Mouse (Mus musculus): ENCODE data around the gene A1cf. TPM values are rescaled to one million over a fixed set of nuclear protein-coding genes. Genes with fewer than 3 reads are reported as not detected.
A peak's percentile ranks its signal among the peaks of the same experiment; 100 is the strongest.

Gene A1cf
- polyA plus RNA-seq, 1 experiment from 2014 or later, result not detected

DNA sequence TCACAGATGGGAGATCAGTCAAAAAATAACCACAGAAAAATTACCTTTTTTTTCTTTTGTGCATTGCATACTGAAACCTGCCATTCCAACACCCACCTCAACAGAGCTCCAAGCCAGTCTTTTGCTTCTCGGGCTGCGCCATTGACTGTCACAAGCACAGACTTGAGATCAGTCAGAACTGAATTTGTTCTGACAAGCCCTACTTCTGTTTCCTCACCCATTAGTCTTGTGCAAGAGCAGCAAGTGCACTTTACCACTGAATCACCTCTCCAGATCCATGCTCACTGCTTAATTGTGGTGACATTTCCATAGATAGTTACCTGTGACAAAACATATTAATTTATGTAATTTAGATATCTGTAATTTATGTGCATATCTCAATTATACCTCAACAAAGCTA is 91.9 kb downstream of the A1cf start:
- DNase-seq (ENCODE audit: extremely low spot score, low spot score), result no peak
- H3K4me1 ChIP-seq, result no peaks in the 10 kb centered on the region
- no peaks in the 10 kb centered on the region for H3K36me3 ChIP-seq (replicated peaks)
- no peak overlapping the region for H3K27ac ChIP-seq
- H3K27me3 ChIP-seq (ENCODE audit: poor library complexity, severe bottlenecking), result no peaks in the 10 kb centered on the region
- H3K9me3 ChIP-seq, result no peaks in the 10 kb centered on the region
- no peak overlapping the region for H3K4me3 ChIP-seq
- WGBS, result 93% methylated on average over 2 of the region's 2 CpGs

DNA sequence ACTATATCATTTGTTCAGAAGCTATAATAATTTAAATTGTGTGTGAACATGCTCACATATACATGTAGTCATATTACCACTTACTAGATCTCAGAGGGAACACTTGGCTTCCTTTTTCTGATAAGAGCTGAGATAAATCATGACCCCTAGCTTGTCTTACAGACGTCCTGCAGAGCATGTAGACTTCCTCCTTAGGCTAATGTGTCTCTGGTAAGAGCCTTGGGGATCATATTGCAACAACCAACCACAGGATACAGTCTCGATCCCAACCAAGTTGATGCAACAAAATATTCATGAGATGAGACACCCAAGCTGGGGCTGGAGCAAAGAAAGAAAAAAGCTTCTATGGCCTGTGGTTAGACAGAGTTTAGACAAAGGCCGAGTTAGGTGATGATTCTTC is 94.6 kb downstream of the A1cf start:
- Histone ChIP-seq H3K4me3 (no peak overlapping the region), H3K36me3 (replicated peaks) (no peaks in the 10 kb centered on the region), H3K27ac (no peak overlapping the region), H3K4me1 (no peaks in the 10 kb centered on the region), H3K27me3 (ENCODE audit: poor library complexity, severe bottlenecking) (no peaks in the 10 kb centered on the region), H3K9me3 (no peaks in the 10 kb centered on the region)
- 71% methylated on average over 3 of the region's 3 CpGs for WGBS
- DNase-seq (ENCODE audit: extremely low spot score, low spot score), result no peak

DNA sequence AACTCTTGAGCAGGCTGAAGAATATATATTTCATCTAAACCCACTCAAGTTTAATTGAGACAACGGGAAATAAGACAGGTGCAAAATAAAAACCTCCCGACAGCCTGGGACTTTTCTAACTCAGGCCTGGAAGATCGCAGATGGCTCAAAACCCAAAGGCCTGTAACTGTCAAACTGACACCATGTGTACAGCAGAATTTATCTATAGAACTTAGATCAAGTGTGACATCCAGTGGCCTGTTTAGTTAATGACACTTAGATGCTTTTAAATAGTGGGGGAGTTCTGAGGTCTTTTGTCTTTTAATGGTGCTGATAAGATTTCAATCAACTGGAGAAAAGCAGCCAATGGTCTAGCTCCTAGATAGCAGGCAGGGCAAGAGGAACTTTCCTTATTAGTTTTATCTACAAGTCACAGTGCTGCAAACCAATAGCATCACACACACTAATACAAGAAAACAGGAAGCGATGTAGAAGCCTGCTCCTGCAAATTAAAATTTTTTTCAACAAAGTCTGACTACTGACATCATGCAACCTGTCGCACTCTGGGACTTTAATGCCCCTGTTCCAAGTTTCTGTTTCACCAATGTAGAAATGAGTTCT is 99.5 kb downstream of the A1cf start:
- Histone ChIP-seq H3K9me3 (no peaks in the 10 kb centered on the region), H3K4me3 (no peak overlapping the region), H3K36me3 (replicated peaks) (no peaks in the 10 kb centered on the region), H3K4me1 (no peaks in the 10 kb centered on the region), H3K27me3 (ENCODE audit: poor library complexity, severe bottlenecking) (peaks cover 12% of the 10 kb centered on the region; the same call in 1 of the 2 replicates), H3K27ac (no peak overlapping the region)
- no peak for DNase-seq (ENCODE audit: extremely low spot score, low spot score)
- 77% methylated on average over 5 of the region's 5 CpGs for WGBS

DNA sequence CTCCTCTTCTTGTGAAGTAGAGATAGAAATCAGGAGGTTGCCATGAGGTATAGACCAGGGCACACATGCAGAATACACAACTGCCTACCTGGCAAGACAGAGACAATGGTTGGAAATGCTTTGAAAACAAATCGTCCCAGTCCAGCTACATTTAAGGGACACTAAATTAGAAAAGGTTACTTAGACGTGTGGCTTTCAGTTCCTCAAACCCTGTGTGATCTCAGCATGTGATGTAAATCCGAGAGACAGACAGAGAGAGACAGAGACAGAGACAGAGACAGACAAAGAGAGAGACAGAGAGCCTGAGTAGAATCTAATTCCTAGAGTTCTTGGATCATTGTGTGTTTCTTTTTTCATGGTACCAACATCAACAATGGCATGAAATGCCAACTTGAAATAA is 102.8 kb downstream of the A1cf start:
- WGBS, result 59% methylated on average over 3 of the region's 3 CpGs
- Histone ChIP-seq H3K27me3 (ENCODE audit: poor library complexity, severe bottlenecking) (peaks cover 12% of the 10 kb centered on the region; the same call in 1 of the 2 replicates), H3K36me3 (replicated peaks) (no peaks in the 10 kb centered on the region), H3K4me1 (no peaks in the 10 kb centered on the region), H3K4me3 (no peak overlapping the region), H3K27ac (no peak overlapping the region), H3K9me3 (no peaks in the 10 kb centered on the region)
- no peak for DNase-seq (ENCODE audit: extremely low spot score, low spot score)

DNA sequence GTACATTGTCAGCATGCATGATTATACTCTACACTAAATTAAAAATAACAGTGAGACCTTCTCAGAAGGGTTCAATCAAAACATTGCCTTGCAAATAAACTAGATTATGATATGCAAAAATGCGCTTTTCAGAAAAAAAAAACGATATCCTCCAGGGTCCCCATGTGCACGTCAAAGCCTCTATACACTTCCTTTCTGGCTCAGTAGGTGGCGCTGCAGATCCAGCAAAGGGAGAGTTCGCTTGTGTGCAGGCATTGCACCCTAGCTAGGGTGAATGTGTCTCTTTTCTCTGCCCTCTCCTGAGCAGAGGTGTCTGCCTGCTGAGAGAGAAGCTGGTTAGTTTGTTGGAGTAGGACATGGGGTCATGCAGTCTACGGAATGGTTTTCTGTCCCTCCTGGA is 103.4 kb downstream of the A1cf start:
- Histone ChIP-seq H3K27ac (no peak overlapping the region), H3K36me3 (replicated peaks) (no peaks in the 10 kb centered on the region), H3K4me3 (no peak overlapping the region), H3K27me3 (ENCODE audit: poor library complexity, severe bottlenecking) (peaks cover 12% of the 10 kb centered on the region; the same call in 1 of the 2 replicates), H3K9me3 (no peaks in the 10 kb centered on the region), H3K4me1 (no peaks in the 10 kb centered on the region)
- 15% methylated on average over 6 of the region's 6 CpGs for WGBS
- DNase-seq (ENCODE audit: extremely low spot score, low spot score), result peak; percentile 75

DNA sequence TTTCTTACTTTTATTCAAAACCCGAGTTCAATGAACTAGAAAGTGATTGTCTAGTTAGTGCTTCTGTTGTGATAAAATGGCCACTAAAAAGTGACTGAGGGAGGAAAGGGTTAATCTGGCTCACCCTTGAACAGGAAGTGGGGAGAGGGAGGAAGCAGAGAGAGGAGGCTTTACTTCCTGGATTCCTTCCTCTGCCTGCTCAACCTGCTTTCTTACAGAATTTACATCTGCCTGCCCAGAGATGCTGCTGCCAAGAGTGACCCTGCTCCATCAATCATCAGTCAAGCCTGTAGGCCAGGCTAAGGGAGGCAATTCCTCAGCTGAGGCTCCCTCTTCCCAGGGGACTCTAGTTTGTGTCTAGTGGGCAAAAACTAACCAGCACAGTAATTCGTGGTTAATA is 107.3 kb downstream of the A1cf start:
- no peak overlapping the region for H3K27ac ChIP-seq
- WGBS, result 74% methylated on average over 2 of the region's 2 CpGs
- H3K4me1 ChIP-seq, result no peaks in the 10 kb centered on the region
- DNase-seq (ENCODE audit: extremely low spot score, low spot score), result no peak
- no peak overlapping the region for H3K4me3 ChIP-seq
- no peaks in the 10 kb centered on the region for H3K9me3 ChIP-seq
- H3K27me3 ChIP-seq (ENCODE audit: poor library complexity, severe bottlenecking), result peaks cover 6% of the 10 kb centered on the region; the same call in 1 of the 2 replicates
- no peaks in the 10 kb centered on the region for H3K36me3 ChIP-seq (replicated peaks)

DNA sequence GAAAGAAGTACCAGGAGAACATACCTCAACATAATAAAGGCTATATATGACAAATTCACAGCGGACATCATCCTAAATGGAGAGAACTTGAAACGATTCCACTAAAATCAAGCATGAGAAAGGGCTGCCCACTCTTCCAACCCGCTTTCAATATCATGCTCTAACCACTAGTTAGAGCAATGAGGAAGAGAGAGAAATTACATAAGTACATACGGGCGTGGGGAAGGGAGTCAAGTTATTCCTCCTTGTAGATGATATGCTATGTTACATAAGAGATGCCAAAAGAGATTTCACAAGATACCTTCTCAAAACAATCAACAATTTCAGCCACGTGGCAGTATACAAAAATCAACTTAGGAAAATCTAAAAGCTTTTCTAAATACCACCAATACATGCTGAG is 122.5 kb downstream of the A1cf start:
- 93% methylated on average over 6 of the region's 6 CpGs for WGBS
- no peak for DNase-seq (ENCODE audit: extremely low spot score, low spot score)
- no peaks in the 10 kb centered on the region for H3K9me3 ChIP-seq
- H3K4me3 ChIP-seq, result no peak overlapping the region
- H3K27me3 ChIP-seq (ENCODE audit: poor library complexity, severe bottlenecking), result no peaks in the 10 kb centered on the region
- H3K4me1 ChIP-seq, result no peaks in the 10 kb centered on the region
- no peak overlapping the region for H3K27ac ChIP-seq
- H3K36me3 ChIP-seq (replicated peaks), result no peaks in the 10 kb centered on the region

DNA sequence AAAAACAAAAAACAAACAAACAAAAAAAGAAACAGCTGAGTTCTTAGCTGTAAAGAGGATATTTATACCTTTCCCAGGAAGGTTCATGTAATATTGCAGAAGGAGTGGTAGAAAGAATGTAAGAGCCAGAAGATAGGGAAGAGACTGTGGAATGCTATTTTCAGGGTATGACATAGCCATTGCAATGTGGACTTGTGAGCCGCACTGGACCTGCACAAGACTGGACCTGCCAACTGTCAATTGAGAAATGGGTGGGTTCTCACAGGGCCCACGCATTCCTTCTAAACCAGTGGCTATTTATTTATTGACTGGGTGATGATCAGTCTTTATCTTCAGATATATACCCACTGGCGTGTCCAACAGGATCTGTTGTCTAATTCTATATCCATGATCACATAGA is 128.4 kb downstream of the A1cf start:
- no peaks in the 10 kb centered on the region for H3K4me1 ChIP-seq
- no peak overlapping the region for H3K4me3 ChIP-seq
- H3K9me3 ChIP-seq, result no peaks in the 10 kb centered on the region
- H3K36me3 ChIP-seq (replicated peaks), result no peaks in the 10 kb centered on the region
- WGBS, result 90% methylated on average over 3 of the region's 3 CpGs
- DNase-seq (ENCODE audit: extremely low spot score, low spot score), result no peak
- no peaks in the 10 kb centered on the region for H3K27me3 ChIP-seq (ENCODE audit: poor library complexity, severe bottlenecking)
- no peak overlapping the region for H3K27ac ChIP-seq

Other genes with a start within 250 kb of the A1cf start
- gene Prkg1, start 103.7 kb upstream of the A1cf start, polyA plus RNA-seq (2016; fragmentation: Nextera tagmentation; extraction: Ambion mirVana), result 3.5 and 3.9 TPM in 2 replicates
- 0.25 and 0.33 TPM in 2 replicates for gene Asah2, start 239.4 kb downstream of the A1cf start, polyA plus RNA-seq (2016; fragmentation: Nextera tagmentation; extraction: Ambion mirVana)

Data from forebrain, embryonic 10.5 days (tissue).